Mouse (Mus musculus) heart, postnatal 14 days (tissue): Measurements from ENCODE around the gene Paqr5. TPM values are rescaled to one million over a fixed set of nuclear protein-coding genes. Genes with fewer than 3 reads are reported as not detected.

Experiments
- DNase-seq, 2 experiments: peaks; one replicate each; pipeline ENCODE4 v3.0.0; 2021 to 2022
- intact Hi-C: fragments of 180-260 bp; cut with DNase I; formaldehyde crosslinking; loops from one replicate; pipeline ENCODE4 v1.15.1; 2025
- long read RNA-seq, 2 experiments: library from polyadenylated mRNA; stranded (forward); transcript quantifications; one replicate each; pipeline ENCODE4 v2.0.0; 2021
- total RNA-seq, 2 experiments: library from RNA; stranded (reverse); gene quantifications; 2 replicates each; pipeline ENCODE4 v1.2.3; 2021

Paqr5 gene
- not detected for total RNA-seq
- long read RNA-seq, experiment 1, partial matches to known transcripts: 0 of 1 reads
- long read RNA-seq, experiment 1, other reads (novel, unspliced or antisense): 1 of 1 reads
- long read RNA-seq, experiment 2, partial matches to known transcripts: 0 of 1 reads
- long read RNA-seq, experiment 2, other reads (novel, unspliced or antisense): 1 of 1 reads

DNA sequence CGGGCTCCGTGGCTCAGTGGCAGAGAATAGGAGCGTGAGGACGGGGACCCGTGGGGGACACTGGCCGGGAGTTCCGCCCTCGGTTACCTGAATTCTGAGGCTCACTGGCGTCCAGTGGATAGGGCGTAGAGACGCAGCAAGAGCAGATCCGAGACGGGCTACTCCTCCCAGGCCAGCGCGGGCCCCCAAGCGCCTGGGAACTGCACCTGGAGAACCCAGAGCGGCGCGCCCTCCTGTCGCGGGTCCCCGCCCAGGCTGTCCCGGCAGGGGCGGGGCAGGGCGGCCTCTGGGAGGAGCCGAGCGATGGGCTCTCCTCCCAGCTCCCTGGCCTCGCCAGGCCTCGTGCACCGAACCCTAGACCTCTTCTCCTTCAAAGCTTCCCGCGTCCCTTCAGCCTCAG lies at the start of gene Paqr5:
Gene Paqr5 (minus strand): TSS at position 257 of the 400 bp plus-strand sequence.
- peak; percentile 31 to 34 for DNase-seq
- intact Hi-C loops: no loop called here

DNA sequence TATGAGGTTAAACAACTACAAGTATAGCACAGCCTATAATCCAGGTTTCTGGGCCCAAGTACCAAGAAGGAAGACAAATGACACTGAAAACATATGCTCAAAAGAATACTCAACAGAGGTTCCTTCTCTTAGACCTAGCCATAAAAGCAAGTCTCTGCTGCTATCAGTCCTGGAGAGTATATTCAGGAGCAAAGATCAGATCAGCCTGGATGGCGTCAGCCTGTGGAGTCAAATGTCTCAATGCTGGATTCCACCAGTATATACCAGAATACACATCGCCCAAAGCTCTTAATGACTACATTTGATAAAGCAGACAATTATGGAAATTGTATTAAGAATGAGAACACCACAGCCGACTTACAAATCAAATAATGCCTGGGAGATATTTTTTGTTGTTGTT lies 35.6 kb upstream of the Paqr5 start:
- intact Hi-C loops: no loop called here

GRCm38 (mm10) chr9:62060431-62060830 lies 33.8 kb upstream of the Paqr5 start:
- intact Hi-C loops: no loop called here

More for the DNA sequence above, 35.6 kb upstream of the Paqr5 start:
- no peak for DNase-seq

DNA sequence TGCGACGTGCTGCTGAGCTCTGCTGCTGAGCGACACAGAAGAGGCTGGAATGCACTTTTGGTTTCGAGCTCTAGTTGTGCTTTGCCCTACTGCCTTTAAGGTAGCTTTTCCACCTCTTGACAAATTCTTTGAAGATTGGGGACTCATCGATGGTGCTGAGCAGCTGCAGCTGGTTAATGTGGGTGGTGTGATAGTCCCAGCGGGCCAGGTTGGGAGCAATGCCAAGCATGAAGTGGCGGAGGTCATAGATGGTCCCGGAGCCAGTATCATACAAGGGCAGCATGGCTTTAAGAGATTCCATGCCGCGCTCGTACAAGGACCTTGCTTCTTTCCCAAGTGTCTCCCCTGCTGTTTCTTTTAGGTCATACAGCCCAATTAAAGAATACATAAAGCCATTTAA lies 33.3 kb upstream of the Paqr5 start:
- DNase-seq: peak; percentile 45 to 63
- intact Hi-C loops: no loop called here

More at GRCm38 (mm10) chr9:62060431-62060830, 33.8 kb upstream of the Paqr5 start:
- DNase-seq: no peak

- no peak for DNase-seq
- intact Hi-C loops: no loop called here
Observed at GRCm38 (mm10) chr9:62057881-62058506, 31.3 kb upstream of the Paqr5 start.

DNA sequence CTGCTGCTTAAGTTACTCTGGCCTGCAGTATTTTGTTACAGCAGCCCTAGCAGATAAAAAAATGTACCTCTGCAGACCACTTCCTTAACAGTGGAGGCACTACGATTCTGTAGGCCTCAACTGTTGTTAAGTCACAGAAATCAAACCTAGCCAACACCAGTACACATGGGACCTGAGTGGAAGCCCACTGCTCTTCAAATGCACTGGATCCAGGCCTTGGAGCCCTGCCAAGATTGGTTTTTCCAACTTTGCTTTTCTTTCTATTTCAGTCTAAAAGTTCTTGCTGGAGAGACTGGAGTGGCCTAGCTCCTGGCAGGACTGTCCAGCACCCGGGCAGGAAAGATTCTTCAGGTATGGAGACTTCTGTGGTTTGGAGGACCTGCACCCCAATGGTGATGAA lies 29.6 kb upstream of the Paqr5 start:
- intact Hi-C loops: no loop called here
- DNase-seq: no peak

DNA sequence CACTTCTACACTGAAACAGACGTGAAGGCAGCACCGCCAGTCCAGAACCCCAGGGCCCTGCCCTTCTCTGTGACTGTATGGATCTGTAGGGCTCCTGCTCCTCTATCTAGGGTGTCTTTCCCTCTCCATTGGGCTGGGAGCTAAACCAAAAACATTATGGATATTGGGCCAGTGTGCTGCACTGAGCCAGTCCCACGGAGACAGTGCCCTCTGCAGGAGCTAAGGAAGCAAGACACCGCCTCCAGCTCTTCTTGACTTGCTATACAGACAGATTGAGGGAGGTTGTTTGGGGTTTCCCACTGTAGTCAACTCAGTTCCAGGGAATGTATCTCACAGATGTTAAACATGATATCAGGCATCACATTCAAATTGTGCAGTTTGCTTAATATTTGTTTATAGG lies 24.1 kb upstream of the Paqr5 start:
- DNase-seq: peak in 1 of 2 experiments; percentile 23
- intact Hi-C loops: no loop called here

GRCm38 (mm10) chr9:62049166-62049565 lies 22.5 kb upstream of the Paqr5 start:
- DNase-seq: no peak
- intact Hi-C loops: no loop called here

GRCm38 (mm10) chr9:62042167-62042566 lies 15.5 kb upstream of the Paqr5 start:
- intact Hi-C loops: no loop called here
- no peak for DNase-seq

DNA sequence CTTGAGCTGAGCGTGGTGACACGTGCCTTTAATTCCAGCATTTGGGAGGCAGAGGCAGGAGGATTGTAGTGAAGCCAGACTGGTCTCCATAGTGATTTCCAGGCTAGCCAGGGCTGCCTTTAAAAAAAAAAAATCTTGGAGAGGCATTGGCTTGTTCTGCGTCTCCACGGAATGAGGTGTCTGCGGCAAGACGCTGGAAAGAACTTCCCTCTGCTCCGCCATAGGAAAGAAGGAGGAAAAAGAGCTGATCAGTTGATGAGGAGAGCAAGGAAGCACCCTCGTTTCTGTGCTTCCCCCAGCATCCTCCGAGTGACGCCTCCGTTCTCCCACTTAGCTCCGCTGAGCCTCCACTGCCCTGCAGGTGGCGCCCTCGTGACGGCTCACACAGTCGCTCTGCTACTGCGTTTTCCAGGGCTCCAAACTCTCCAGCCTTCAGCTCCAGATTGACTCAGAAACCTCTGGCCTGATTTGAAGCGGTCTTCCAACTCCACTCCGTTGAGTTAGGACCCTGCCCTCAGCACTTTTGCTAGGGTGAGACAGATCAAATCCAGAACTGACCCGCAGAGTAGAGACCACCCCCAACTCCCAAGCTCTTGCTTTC lies 13.5 kb upstream of the Paqr5 start:
- DNase-seq: peak; percentile 91 to 95
- intact Hi-C loops: loop anchor here (1.0 to 2.0 kb wide), 2 partner anchors 81 to 204 kb away; no protein-coding TSS in a partner anchor

- intact Hi-C loops: loop anchor here (10.0 kb wide), 1 partner anchor 519 kb away; no protein-coding TSS in a partner anchor
- no peak for DNase-seq
Observed at GRCm38 (mm10) chr9:62035806-62036205, 9.2 kb upstream of the Paqr5 start.

GRCm38 (mm10) chr9:62032206-62032605 lies 5.5 kb upstream of the Paqr5 start:
- no peak for DNase-seq
- intact Hi-C loops: loop anchor here (10.0 kb wide), 1 partner anchor 523 kb away; no protein-coding TSS in a partner anchor

DNA sequence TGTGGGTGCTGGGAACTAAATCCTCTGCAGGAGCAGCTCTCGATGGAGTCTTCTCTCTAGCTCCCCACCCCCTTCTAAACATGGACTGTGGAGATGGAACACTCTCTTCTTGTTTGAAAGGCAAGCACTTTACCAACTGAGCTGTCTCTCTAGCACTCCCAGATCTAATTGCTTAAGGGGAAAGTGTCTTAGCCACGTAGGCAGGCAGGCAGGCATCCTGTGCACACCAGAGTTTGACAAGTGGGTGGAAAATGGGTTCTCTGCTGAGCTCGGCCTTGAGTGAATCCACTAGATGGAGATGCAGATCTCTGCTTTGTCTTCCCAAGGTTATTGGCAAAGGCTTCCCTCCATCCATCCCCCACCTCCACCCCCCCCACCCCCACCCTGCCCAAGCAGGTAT lies 1.4 kb upstream of the Paqr5 start:
- DNase-seq: no peak
- intact Hi-C loops: no loop called here

- intact Hi-C loops: no loop called here
- no peak for DNase-seq
Observed at GRCm38 (mm10) chr9:62025056-62025455, 1.6 kb downstream of the Paqr5 start.

DNA sequence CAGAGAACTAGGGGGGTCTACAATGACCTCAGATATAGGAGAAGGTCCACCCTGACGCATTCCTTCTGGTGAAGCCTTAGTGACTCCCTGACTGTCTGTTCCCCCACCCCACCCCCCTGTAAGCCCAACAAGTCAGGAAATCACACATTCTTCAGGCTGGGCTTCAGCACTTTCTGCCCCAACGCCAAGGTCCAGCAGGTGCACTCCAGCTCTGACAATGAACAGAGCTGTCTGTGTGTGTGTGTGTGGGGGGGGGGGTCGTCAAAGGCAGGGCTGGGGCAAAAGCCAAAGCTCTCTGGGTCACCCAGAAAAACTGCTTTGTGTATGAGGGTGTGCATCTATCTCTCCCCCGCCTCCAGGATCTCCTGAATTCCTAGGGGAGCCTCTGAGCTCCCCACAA lies 2.8 kb downstream of the Paqr5 start:
- intact Hi-C loops: no loop called here

DNA sequence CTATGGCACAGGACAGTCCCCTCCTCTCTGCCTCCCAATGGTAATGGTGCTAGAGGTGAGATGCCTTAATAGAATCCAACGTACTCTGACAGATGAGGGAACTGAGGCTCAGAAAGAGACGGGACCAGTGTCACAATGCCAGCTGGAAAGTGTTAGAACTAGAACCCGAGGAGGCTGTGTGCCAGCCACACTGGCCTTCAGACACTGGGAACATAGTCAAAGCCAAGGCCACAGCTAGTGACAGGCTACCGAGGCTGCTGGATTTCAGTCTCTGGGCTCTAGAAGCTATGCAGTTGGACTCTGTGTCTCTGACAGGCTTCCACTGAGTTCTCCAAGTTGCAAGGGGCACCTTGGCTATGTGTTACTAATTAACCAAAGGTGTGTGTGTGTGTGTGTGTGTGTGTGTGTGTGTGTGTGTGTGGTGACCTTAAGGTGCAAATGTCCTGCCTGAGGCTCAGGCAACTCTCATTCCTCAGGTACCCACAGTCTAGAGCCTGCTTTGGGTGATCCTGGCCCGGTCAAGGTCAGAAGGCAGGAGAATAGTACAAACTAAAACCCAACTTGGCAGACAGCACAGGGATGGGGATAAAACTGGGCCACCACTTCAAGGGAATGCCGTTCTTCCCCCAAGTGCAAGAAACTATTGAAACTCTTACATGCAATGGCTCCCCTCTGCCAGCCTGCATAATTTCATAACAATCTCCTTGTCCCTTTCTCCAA lies 3.5 kb downstream of the Paqr5 start:
- intact Hi-C loops: no loop called here
- no peak for DNase-seq

More for the DNA sequence above, 2.8 kb downstream of the Paqr5 start:
- DNase-seq: no peak

DNA sequence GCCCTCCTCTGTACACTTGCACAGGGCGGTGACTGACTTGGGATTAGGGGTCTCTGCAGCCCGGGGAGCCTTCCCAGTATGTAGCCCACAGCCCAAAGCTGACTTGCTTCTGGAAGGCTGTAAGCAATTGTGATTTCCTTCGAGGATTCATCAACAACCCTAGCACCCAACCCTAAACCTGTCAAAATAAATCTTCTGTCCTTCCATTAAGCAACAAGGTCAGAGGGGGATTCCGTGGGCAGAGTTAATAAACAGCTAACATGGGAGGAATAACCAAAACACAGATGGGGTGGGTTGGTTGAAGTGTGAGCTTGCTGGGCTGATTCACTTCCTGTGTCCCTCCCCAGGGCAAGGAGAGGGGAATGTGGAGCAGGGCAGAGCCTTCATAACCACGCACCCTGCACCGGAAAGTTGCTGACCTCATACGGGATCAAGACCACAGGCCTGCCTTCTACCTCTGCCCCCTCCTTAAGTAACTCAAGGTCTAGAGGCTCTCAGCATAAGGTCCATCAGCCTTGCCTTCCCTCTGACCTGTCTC lies 5.0 kb downstream of the Paqr5 start:
- no peak for DNase-seq
- intact Hi-C loops: no loop called here

DNA sequence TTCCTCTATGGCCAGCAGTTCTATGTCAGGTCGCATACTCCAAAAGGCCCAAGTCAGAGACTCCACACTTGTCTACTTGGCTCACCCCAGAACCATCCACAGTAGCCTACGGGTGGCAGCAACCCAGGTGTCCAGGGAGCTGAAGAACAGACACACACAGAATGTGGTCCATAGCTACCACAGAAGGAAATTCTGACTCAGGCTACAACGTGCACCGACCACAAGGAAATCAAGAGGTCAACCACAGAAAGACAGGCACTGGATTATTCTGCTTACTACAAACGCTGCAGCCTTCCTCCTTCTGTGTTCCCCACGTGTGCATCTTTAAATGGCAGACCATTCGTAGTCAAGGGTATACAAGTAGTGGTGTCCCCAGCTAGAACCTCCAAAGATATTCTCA lies 6.4 kb downstream of the Paqr5 start:
- intact Hi-C loops: no loop called here
- DNase-seq: no peak

DNA sequence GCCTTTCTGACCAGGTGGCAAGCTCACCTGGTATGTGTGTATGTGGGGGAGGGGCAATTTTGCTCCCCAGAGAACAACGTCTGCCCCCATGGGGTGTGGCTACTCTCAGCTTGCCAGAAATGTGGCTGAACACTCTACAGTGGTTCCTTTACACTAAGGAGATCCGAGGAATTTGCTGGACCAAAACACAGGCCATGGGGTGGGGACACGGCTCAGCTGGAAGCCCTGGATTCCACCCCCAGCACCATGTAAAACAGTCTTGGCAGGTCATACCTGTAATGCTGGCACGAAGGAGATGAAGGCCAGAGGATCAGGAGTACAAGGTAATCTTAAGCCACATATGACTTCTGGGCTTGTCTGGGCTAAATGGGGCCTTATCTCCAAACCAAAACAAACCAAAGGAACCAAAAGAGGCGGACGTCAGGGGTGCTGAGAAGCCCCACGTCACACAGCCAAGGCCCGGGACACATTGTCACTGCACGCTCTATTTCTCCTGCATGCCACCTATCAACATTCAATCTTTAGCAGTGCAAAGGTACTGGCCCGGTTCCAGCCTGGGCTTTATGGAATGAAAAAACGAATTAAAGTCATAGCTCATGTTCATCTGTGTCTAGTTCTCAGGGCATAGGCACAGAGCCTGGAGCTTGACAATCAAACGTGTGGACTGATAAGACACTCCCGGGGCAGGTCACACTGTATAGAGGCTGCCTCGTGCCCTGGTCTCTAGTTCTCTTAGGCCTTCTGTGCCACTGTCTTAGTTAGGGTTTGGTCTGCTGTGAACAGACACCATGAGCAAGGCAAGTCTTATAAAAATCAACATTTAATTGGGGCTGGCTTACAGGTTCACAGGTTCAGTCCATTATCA lies 8.2 kb downstream of the Paqr5 start:
- no peak for DNase-seq
- intact Hi-C loops: no loop called here

DNA sequence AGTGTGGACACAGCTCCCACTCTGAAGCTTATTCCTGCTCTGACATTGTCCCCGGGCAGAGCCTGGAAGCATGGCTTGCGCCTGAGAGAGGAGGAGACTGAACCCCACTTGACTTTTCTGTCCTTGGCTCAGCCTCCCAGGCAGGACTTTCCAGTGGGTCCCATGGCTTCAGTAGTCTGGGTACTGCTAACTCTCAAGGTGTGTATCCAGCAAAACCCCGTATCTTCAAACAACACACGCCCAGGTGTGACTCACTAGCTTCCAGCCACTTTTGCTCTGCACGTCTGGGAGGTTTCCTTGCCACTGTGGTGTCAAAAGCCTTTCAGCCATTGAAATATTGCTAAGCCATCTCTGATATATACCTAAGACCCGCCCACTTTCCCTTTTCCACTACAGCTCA lies 9.3 kb downstream of the Paqr5 start:
- intact Hi-C loops: no loop called here
- no peak for DNase-seq
